Mouse (Mus musculus): ENCODE measurements around the gene Ccdc102a.

Ccdc102a gene

GRCm38 (mm10) chr8:94919256-94919655 lies 1.4 kb upstream of the Ccdc102a start:
- DNase-seq = no peak

DNA sequence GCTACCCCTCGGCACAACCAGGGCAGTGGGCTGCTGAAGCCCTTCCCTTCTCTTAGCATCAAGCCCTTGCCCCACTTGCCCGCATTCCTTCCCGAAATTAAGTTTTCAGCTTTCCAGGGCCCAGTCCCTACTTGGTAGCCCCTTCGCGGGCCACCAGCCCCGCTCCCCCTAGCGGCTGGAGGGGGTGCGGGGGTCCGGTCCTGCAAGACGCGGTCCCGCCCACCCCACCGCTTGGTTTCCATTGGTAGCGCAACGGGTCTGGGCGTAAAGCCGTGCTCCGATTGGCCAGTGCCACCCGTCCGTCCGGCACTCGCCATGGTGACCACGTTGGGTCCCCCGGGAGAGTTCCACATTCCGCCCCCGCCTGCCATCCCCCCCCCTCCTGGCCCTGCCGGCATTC lies 546 bp downstream of the Ccdc102a start:
- DNase-seq = peak; percentile 91 to 95

- no peak for DNase-seq
Observed at GRCm38 (mm10) chr8:94916960-94917324, 956 bp downstream of the Ccdc102a start.

GRCm38 (mm10) chr8:94916311-94916959 lies 1.5 kb downstream of the Ccdc102a start:
- DNase-seq = no peak

DNA sequence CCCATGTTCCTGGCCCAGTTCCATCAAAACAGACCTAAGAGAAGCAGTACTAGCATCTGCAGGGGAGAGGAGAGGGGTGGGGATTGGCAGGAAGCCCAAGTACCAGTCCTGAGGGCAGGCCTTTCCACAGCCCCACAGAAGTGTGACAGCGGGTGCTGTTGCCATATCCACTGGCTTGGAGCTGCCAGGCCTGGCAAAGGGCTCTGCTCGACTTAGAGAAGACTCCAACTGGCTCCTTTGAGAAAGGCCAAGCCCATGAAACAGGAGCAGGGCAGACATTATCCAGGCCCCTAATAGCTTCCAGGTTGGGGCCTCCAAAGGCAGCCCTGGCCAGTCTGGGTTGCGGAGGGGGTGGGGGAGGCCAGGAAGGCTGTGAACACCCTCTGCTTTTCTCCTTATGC lies 3.2 kb downstream of the Ccdc102a start:
- peak; percentile 80 to 87 for DNase-seq

- DNase-seq = no peak
Observed at GRCm38 (mm10) chr8:94914256-94914655, 3.6 kb downstream of the Ccdc102a start.

- peak; percentile 75 to 80 for DNase-seq
Observed at GRCm38 (mm10) chr8:94913061-94913660, 4.7 kb downstream of the Ccdc102a start.

- DNase-seq = peak; percentile 89 to 94
Observed at GRCm38 (mm10) chr8:94908847-94909246, 9.1 kb downstream of the Ccdc102a start.

GRCm38 (mm10) chr8:94907591-94908300 lies 10.2 kb downstream of the Ccdc102a start:
- DNase-seq = peak in 1 of 2 experiments; percentile 22

- peak; percentile 92 for DNase-seq
Observed at GRCm38 (mm10) chr8:94904450-94905175, 13.3 kb downstream of the Ccdc102a start.

DNA sequence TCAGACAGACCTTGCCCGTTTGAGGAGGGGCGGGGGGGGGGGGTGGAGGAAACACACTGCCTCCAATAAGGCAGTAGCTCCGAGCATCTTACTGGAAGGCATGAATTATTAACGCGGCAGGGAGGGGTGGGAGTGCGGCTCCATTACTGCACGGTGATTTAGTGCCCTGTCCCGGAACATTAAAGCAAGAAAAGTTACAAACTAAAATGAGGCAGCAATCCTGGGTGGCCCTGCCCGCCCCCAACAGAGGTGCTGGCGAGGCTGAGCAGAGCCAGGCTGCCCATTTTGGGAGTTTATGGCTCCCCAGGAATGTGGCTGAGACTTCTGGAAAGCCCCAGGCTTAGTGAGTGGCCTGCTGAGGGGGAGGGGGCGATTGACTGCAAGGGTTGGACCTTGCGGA lies 14.2 kb downstream of the Ccdc102a start:
- DNase-seq = no peak

- no peak for DNase-seq
Observed at GRCm38 (mm10) chr8:94901031-94901430, 16.9 kb downstream of the Ccdc102a start.

- DNase-seq = no peak
Observed at GRCm38 (mm10) chr8:94900617-94901016, 17.3 kb downstream of the Ccdc102a start.

DNA sequence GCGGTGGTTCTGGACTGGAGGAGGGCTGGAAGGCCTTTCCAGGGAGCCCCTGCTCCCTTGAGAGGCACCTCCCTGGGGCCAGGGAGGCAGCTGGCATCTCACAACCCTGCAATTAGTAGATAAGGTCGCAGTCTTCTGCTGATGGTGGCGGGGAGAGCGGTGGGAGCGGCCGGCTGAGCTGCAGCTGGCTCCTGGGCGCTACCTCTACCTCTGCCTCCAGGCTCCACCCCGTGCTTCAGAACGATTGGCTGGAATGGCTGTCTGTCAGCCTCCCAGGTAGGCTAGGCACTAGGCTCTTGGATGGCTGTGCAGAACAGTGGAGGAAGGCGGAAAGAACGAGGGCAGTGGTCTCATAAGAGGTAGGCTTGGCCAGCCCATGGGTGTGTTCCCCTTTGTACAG lies 18.6 kb downstream of the Ccdc102a start:
- DNase-seq = no peak

- no peak for DNase-seq
Observed at GRCm38 (mm10) chr8:94892917-94893316, 25.0 kb downstream of the Ccdc102a start.

GRCm38 (mm10) chr8:94888383-94889036 lies 29.4 kb downstream of the Ccdc102a start:
- DNase-seq = no peak

GRCm38 (mm10) chr8:94880742-94881141 lies 37.2 kb downstream of the Ccdc102a start:
- DNase-seq = no peak

DNA sequence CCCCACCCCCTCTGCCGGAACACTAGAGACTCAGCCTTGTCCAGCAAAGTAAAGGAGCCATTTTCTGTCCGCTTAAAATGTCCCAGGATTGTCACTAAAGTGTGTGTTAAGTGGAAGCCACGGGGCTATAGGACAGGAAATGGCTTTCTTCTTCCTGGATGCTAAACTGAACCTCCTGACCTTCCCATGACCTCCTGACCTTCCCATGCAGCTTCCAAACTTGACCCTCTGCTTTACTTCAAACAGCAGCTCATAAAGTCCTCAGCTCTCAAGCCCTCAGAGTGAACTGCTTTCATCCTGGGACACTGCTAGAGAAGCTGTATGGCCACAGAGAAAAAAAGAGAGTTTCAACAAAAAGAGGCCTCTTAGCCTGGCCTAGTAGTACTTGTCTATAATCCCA lies 41.1 kb downstream of the Ccdc102a start:
- DNase-seq = no peak

DNA sequence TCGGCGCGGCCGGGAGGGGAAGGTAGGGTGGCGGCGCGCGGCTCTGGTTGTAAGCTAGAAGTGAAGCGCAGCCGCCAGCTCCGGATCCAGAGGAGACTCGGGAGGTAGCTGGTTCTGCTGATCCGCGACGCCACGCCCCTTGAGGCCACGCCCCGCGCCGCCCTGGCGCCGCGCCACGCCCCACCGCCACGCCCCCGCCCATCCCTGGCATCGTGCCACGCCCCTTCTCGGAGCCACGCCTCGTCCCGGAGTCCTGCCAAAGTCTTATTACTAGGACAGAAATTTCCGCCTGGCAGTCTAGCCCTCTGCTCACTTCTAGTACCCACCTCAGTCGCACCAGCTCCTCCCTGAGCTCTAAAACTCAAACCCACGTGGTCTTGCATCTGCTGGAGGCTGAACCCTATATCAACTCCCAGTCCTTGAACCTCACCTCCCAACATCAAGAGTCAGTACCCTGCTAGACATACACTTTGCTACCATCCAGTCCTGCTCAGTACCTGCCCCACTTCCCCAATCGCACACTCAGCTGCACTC lies 41.6 kb downstream of the Ccdc102a start, which contains the start of gene Dok4:
Dok4 (minus strand) TSS at position 134 of the 534 bp plus-strand sequence.
- DNase-seq = peak; percentile 87 to 89

GRCm38 (mm10) chr8:94875871-94876150 lies 42.1 kb downstream of the Ccdc102a start:
- DNase-seq = no peak

DNA sequence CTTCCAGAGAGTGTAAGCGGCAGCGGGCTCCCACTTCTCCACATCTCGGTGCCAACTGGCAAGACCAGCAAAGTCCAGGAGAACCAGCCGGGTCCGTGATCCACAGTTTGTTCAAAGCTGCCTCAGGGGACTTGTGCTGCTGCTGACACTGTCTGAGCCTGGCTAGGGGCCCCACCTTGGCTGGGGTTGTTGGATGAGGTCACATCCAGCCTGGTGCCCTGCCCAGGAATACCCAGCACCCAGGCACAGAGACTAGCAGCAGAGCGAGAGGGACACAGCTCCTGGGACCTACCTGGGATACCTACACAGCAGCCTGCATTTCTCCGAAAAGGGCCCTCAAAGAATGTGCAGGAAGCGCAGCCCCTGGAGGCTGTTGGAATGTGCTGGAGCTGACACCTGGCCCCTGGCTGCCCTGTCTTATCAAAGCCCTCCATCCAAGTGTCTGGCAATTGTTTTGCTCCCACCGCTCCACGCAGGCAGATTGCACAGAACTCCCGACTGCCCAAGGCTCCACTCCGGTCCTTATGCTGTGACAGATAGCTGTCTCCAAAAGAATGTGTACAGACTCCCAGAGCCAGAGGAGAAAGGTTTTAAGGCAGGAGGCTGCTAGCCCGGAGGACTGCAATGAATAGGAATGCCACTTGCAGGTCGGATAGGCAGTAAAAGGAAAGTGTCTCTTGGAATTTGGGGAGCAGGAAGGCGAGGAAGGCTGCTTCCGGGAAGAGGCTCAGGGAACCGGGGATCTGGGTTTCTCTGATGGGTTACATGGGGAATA lies 42.6 kb downstream of the Ccdc102a start:
- DNase-seq = peak; percentile 52 to 68

DNA sequence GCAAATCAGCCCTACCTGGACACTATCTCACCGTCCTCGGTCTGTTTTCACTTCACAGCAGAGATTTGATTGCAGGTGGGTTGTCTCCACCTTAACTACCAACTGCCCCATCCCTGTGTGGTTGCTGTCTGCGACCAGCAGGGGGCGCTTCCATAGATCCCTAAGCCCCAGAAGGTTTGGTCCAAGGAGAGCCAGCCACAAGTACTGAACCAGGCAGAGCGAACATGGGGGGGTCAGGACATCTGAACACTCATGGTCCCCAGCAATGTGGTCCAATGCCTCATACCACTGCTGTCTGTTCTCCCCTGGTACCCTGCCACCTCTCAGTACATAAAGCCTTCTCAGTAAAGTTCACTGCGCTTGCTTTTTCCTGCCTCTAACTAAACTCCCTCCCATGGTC lies 43.5 kb downstream of the Ccdc102a start:
- peak; percentile 79 to 82 for DNase-seq
